ENCODE assay signal across 8 mouse cellular contexts in genomic region chr3:96601251-96601787, GRCm38 (mm10). TPM values are rescaled to one million over a fixed set of nuclear protein-coding genes. Genes with fewer than 3 reads are reported as not detected.
DNase-seq lines count a peak whose midpoint lies in the region; ATAC-seq and TF ChIP-seq lines count a peak whose summit lies in the region.
"Had no signal": no experiment of that assay in that cellular context is flagged by ENCODE, and none has a peak within 500 bp of the region (broad histone marks: within the 10 kb centered on the region; RNA-seq: fewer than 3 reads in every experiment).

No protein-coding gene starts in this region.

- H3K36me3 ChIP-seq in forebrain, embryonic 15.5 days: no peaks in the 10 kb centered on the region
- no peaks in the 10 kb centered on the region for H3K36me3 ChIP-seq in small intestine, adult 2 months (ENCODE audit: control insufficient read depth, insufficient read depth, low read length)

- peaks cover 13% of the 10 kb centered on the region for H3K4me1 ChIP-seq in bone marrow macrophage, adult 2 months (ENCODE audit: control insufficient read depth, insufficient read depth, low read length)
- H3K4me1 ChIP-seq in forebrain, embryonic 15.5 days: peaks cover 81% of the 10 kb centered on the region
- peaks cover 11% of the 10 kb centered on the region; the same call in 1 of the 2 replicates for H3K4me1 ChIP-seq in small intestine, adult 2 months (ENCODE audit: control insufficient read depth, insufficient read depth, insufficient read length, low read length)

- peak overlapping the region; percentile 94 for H3K9ac ChIP-seq in forebrain, embryonic 15.5 days (replicated peaks)

- peak; percentile 70 for ATAC-seq in forebrain, embryonic 15.5 days (replicated peaks)

- H3K27me3 ChIP-seq in forebrain, embryonic 15.5 days: no peaks in the 10 kb centered on the region
- H3K27me3 ChIP-seq in small intestine, adult 2 months (ENCODE audit: control insufficient read depth, insufficient read depth, low read length): peaks cover 43% of the 10 kb centered on the region

- peak overlapping the region; percentile 63 for H3K4me3 ChIP-seq in bone marrow macrophage, adult 2 months (ENCODE audit: insufficient read depth, low read length)
- H3K4me3 ChIP-seq in forebrain, embryonic 15.5 days: peak overlapping the region; percentile 86
- H3K4me3 ChIP-seq in small intestine, adult 2 months (ENCODE audit: low read depth, low read length): peak overlapping the region; percentile 78

- no peaks in the 10 kb centered on the region for H3K9me3 ChIP-seq in forebrain, embryonic 15.5 days

- H3K27ac ChIP-seq in bone marrow macrophage, adult 2 months (ENCODE audit: insufficient read depth, low read depth, low read length): peak overlapping the region; percentile 30
- peak overlapping the region; percentile 96 for H3K27ac ChIP-seq in forebrain, embryonic 15.5 days (replicated peaks)
- H3K27ac ChIP-seq in small intestine, adult 2 months (ENCODE audit: insufficient read depth, low read depth, low read length): peak overlapping the region; percentile 34

- no peak for TF ChIP-seq CTCF in bone marrow macrophage, adult 2 months (IDR thresholded peaks at IDR 0.05; ENCODE audit: low read depth, low read length)
- no peak for TF ChIP-seq CTCF in small intestine, adult 2 months (IDR thresholded peaks at IDR 0.05; ENCODE audit: extremely low read depth, insufficient read length, insufficient replicate concordance, low read depth, low read length)

- no peak for TF ChIP-seq POLR2A in bone marrow macrophage, adult 2 months (IDR thresholded peaks at IDR 0.05; ENCODE audit: borderline replicate concordance, low read depth, low read length)
- TF ChIP-seq POLR2A in small intestine, adult 2 months (IDR thresholded peaks at IDR 0.05; ENCODE audit: low read depth, low read length): peak; percentile 24; the same call in 1 of the 2 replicates

- WGBS in forebrain, embryonic 15.5 days: under 1% methylated on average over 20 of the region's 40 CpGs
- WGBS in small intestine, adult 2 months: 4% methylated on average over 40 of the region's 40 CpGs

- peak overlapping the region; percentile 54 for H3K4me2 ChIP-seq in forebrain, embryonic 15.5 days (replicated peaks)

- DNase-seq in MN1 (ENCODE audit: low spot score): peak; percentile 78
- peak; percentile 86 for DNase-seq in heart, postnatal 4 days
- peak; percentile 59 to 61 for DNase-seq in layer of hippocampus, postnatal 14 days (ENCODE audit: low spot score in 2 of 2)
- peak; percentile 80 for DNase-seq in lung, postnatal 36 days

RNA-seq across cellular contexts. Expression of gene Lix1l, which starts 0.4 kb away (rescaled TPM):
- 21.8 and 23.4 TPM in 2 replicates for polyA plus RNA-seq in bone marrow macrophage, adult 2 months (2012; ENCODE audit: insufficient read depth, insufficient read length, missing spikeins)
- polyA plus RNA-seq in forebrain, embryonic 15.5 days (2015; fragmentation: Nextera tagmentation; extraction: Ambion mirVana): 5.0 and 6.4 TPM in 2 replicates
- total RNA-seq in heart, postnatal 4 days (2021): 10 to 100 TPM; 53.1 to 56.6 TPM
- 10 to 100 TPM; 31.6 to 32.8 TPM for total RNA-seq in layer of hippocampus, postnatal 14 days (2021)
- polyA plus RNA-seq in small intestine, adult 2 months (2012; rRNA removed): 2.9 and 7.6 TPM in 2 replicates

RNA-seq across cellular contexts. Expression of gene Ankrd34a, which starts 4.9 kb away (rescaled TPM):
- polyA plus RNA-seq in bone marrow macrophage, adult 2 months (2012; ENCODE audit: insufficient read depth, insufficient read length, missing spikeins): 0.28 TPM in 1 of 2 replicates, not detected in the other
- 12.5 and 13.4 TPM in 2 replicates for polyA plus RNA-seq in forebrain, embryonic 15.5 days (2015; fragmentation: Nextera tagmentation; extraction: Ambion mirVana)
- total RNA-seq in heart, postnatal 4 days (2021): 1 to 10 TPM; 1.8 to 3.1 TPM
- 10 to 100 TPM; 45.9 to 51.8 TPM for total RNA-seq in layer of hippocampus, postnatal 14 days (2021)
- polyA plus RNA-seq in small intestine, adult 2 months (2012; rRNA removed): 0.44 and 0.63 TPM in 2 replicates

RNA-seq across cellular contexts. Expression of gene Polr3gl, which starts 7.3 kb away (rescaled TPM):
- polyA plus RNA-seq in bone marrow macrophage, adult 2 months (2012; ENCODE audit: insufficient read depth, insufficient read length, missing spikeins): 111 and 129 TPM in 2 replicates
- polyA plus RNA-seq in forebrain, embryonic 15.5 days (2015; fragmentation: Nextera tagmentation; extraction: Ambion mirVana): 42.4 and 45.3 TPM in 2 replicates
- 10 to 100 TPM; 20.4 to 24.0 TPM for total RNA-seq in heart, postnatal 4 days (2021)
- 10 to 100 TPM; 26.7 to 29.7 TPM for total RNA-seq in layer of hippocampus, postnatal 14 days (2021)
- polyA plus RNA-seq in small intestine, adult 2 months (2012; rRNA removed): 3.4 and 7.9 TPM in 2 replicates

RNA-seq across cellular contexts. Expression of gene Gm16253, which starts 24.5 kb away (rescaled TPM):
- polyA plus RNA-seq in bone marrow macrophage, adult 2 months (2012; ENCODE audit: insufficient read depth, insufficient read length, missing spikeins): not detected in 2 replicates
- polyA plus RNA-seq in forebrain, embryonic 15.5 days (2015; fragmentation: Nextera tagmentation; extraction: Ambion mirVana): 0.92 and 2.0 TPM in 2 replicates
- total RNA-seq in heart, postnatal 4 days (2021): 1 to 10 TPM; 2.5 to 2.9 TPM
- not detected for total RNA-seq in layer of hippocampus, postnatal 14 days (2021)
- polyA plus RNA-seq in small intestine, adult 2 months (2012; rRNA removed): not detected in 2 replicates
- total RNA-seq: left cerebral cortex, adult 18-20 months had no signal

RNA-seq across cellular contexts. Expression of gene Rbm8a, which starts 28.4 kb away (rescaled TPM):
- 109 and 163 TPM in 2 replicates for polyA plus RNA-seq in bone marrow macrophage, adult 2 months (2012; ENCODE audit: insufficient read depth, insufficient read length, missing spikeins)
- 132 and 144 TPM in 2 replicates for polyA plus RNA-seq in forebrain, embryonic 15.5 days (2015; fragmentation: Nextera tagmentation; extraction: Ambion mirVana)
- 10 to 100 TPM; 56.4 to 57.0 TPM for total RNA-seq in heart, postnatal 4 days (2021)
- total RNA-seq in layer of hippocampus, postnatal 14 days (2021): 10 to 100 TPM; 51.9 to 52.5 TPM
- polyA plus RNA-seq in small intestine, adult 2 months (2012; rRNA removed): 1.4 and 5.8 TPM in 2 replicates

Comparison
In these comparisons a context has a peak if more than half of its experiments do, and no peak if none do; other contexts are left out.
1. Peak in every context shown above with its lines: DNase-seq, ATAC-seq, H3K4me3 ChIP-seq and H3K27ac ChIP-seq.
2. H3K27ac ChIP-seq: peak in every context shown above with its lines; median percentile 96 in forebrain, embryonic 15.5 days; 34 in small intestine, adult 2 months; 30 in bone marrow macrophage, adult 2 months.